8 mouse cellular contexts compared by ENCODE assay signal in genomic region chr8:84705960-84706359, GRCm38 (mm10). TPM values are rescaled to one million over a fixed set of nuclear protein-coding genes. Genes with fewer than 3 reads are reported as not detected.
A peak's percentile ranks its signal among the peaks of the same experiment; 100 is the strongest.
DNase-seq lines count a peak whose midpoint lies in the region; ATAC-seq and TF ChIP-seq lines count a peak whose summit lies in the region.

No protein-coding gene starts in this region.

- H3K27me3 ChIP-seq in heart, embryonic 15.5 days: peaks cover 59% of the 10 kb centered on the region
- H3K27me3 ChIP-seq in hindbrain, embryonic 15.5 days: peaks cover 46% of the 10 kb centered on the region
- peaks cover 92% of the 10 kb centered on the region for H3K27me3 ChIP-seq in midbrain, embryonic 11.5 days (ENCODE audit: control insufficient read depth, insufficient read depth, low read length)

- H3K4me3 ChIP-seq in heart, embryonic 15.5 days: peak overlapping the region; percentile 40
- H3K4me3 ChIP-seq in bone marrow macrophage, adult 2 months (ENCODE audit: insufficient read depth, low read length): peak overlapping the region; percentile 86
- H3K4me3 ChIP-seq in hindbrain, embryonic 15.5 days: peak overlapping the region; percentile 23
- no peak overlapping the region for H3K4me3 ChIP-seq in midbrain, embryonic 11.5 days (ENCODE audit: low read depth, low read length)

- H3K4me1 ChIP-seq in heart, embryonic 15.5 days (replicated peaks): peaks cover 71% of the 10 kb centered on the region
- H3K4me1 ChIP-seq in bone marrow macrophage, adult 2 months (ENCODE audit: control insufficient read depth, insufficient read depth, low read length): peaks cover 9% of the 10 kb centered on the region
- H3K4me1 ChIP-seq in hindbrain, embryonic 15.5 days (replicated peaks): peaks cover 53% of the 10 kb centered on the region
- peaks cover 42% of the 10 kb centered on the region for H3K4me1 ChIP-seq in midbrain, embryonic 11.5 days (ENCODE audit: control insufficient read depth, insufficient read depth, low read length)

- ATAC-seq in heart, embryonic 15.5 days (replicated peaks; ENCODE audit: insufficient number of reproducible peaks, insufficient read depth, low FRiP score, low read depth): no peak
- no peak for ATAC-seq in hindbrain, embryonic 15.5 days (ENCODE audit: low FRiP score, low read depth)
- ATAC-seq in midbrain, embryonic 11.5 days (ENCODE audit: low FRiP score): no peak

- WGBS in heart, embryonic 15.5 days: 21% methylated on average over 12 of the region's 12 CpGs
- 4% methylated on average over 12 of the region's 12 CpGs for WGBS in hindbrain, embryonic 15.5 days
- under 1% methylated on average over 12 of the region's 12 CpGs for WGBS in midbrain, embryonic 11.5 days

- intact Hi-C loops in heart, postnatal 14 days (cut with DNase I): no loop called here

- TF ChIP-seq CTCF in bone marrow macrophage, adult 2 months (IDR thresholded peaks at IDR 0.05; ENCODE audit: low read depth, low read length): no peak

- peak overlapping the region; percentile 62 for H3K4me2 ChIP-seq in heart, embryonic 15.5 days
- peak overlapping the region; percentile 51 for H3K4me2 ChIP-seq in hindbrain, embryonic 15.5 days
- peak overlapping the region; percentile 31; the same call in 1 of the 2 replicates for H3K4me2 ChIP-seq in midbrain, embryonic 11.5 days

- H3K27ac ChIP-seq in heart, embryonic 15.5 days: peak overlapping the region; percentile 77
- peak overlapping the region; percentile 99 for H3K27ac ChIP-seq in bone marrow macrophage, adult 2 months (ENCODE audit: insufficient read depth, low read depth, low read length)
- peak overlapping the region; percentile 68 for H3K27ac ChIP-seq in hindbrain, embryonic 15.5 days (replicated peaks)
- H3K27ac ChIP-seq in midbrain, embryonic 11.5 days (ENCODE audit: low read depth, low read length): no peak overlapping the region

- H3K9me3 ChIP-seq in heart, embryonic 15.5 days (replicated peaks): no peaks in the 10 kb centered on the region
- H3K9me3 ChIP-seq in hindbrain, embryonic 15.5 days: no peaks in the 10 kb centered on the region
- H3K9me3 ChIP-seq in midbrain, embryonic 11.5 days (ENCODE audit: control insufficient read depth, low read length): no peaks in the 10 kb centered on the region

- peak overlapping the region; percentile 52 for H3K9ac ChIP-seq in heart, embryonic 15.5 days
- H3K9ac ChIP-seq in hindbrain, embryonic 15.5 days: peak overlapping the region; percentile 25; the same call in 1 of the 2 replicates
- no peak overlapping the region for H3K9ac ChIP-seq in midbrain, embryonic 11.5 days (ENCODE audit: low read length)

- no peak for DNase-seq in heart, postnatal 14 days
- DNase-seq in midbrain, embryonic 11.5 days (ENCODE audit: low spot score, missing footprints): no peak
- no peak for DNase-seq in embryo, embryonic 9.5 days (ENCODE audit: extremely low spot score)
- no peak for DNase-seq in spleen, postnatal 36 days (ENCODE audit: low spot score in 2 of 2)
- DNase-seq in right cerebral cortex, postnatal 4 days: no peak

- no peaks in the 10 kb centered on the region; the same call in 1 of the 2 replicates for H3K36me3 ChIP-seq in heart, embryonic 15.5 days
- no peaks in the 10 kb centered on the region for H3K36me3 ChIP-seq in hindbrain, embryonic 15.5 days
- H3K36me3 ChIP-seq in midbrain, embryonic 11.5 days (ENCODE audit: control insufficient read depth, insufficient read depth, low read length): no peaks in the 10 kb centered on the region

- TF ChIP-seq POLR2A in bone marrow macrophage, adult 2 months (IDR thresholded peaks at IDR 0.05; ENCODE audit: borderline replicate concordance, low read depth, low read length): no peak

RNA-seq across cellular contexts. Expression of gene Lyl1, which starts 4.7 kb away (rescaled TPM):
- polyA plus RNA-seq in heart, embryonic 15.5 days (2015; fragmentation: Nextera tagmentation; extraction: Ambion mirVana): 9.2 and 13.2 TPM in 2 replicates
- 1 to 10 TPM; 5.8 to 6.7 TPM for total RNA-seq in heart, postnatal 14 days (2021)
- polyA plus RNA-seq in bone marrow macrophage, adult 2 months (2012; ENCODE audit: insufficient read depth, insufficient read length, missing spikeins): 91.9 and 102 TPM in 2 replicates
- 3.1 and 3.6 TPM in 2 replicates for polyA plus RNA-seq in hindbrain, embryonic 15.5 days (2015; fragmentation: Nextera tagmentation; extraction: Ambion mirVana)
- 5.1 and 6.5 TPM in 2 replicates for polyA plus RNA-seq in midbrain, embryonic 11.5 days (2014; fragmentation: Nextera tagmentation; extraction: Ambion mirVana)

RNA-seq across cellular contexts. Expression of gene G430095P16Rik, which starts 16.8 kb away (rescaled TPM):
- polyA plus RNA-seq in heart, embryonic 15.5 days (2015; fragmentation: Nextera tagmentation; extraction: Ambion mirVana): 4.5 TPM in 2 replicates
- under 1 TPM; 0.54 to 0.69 TPM for total RNA-seq in heart, postnatal 14 days (2021)
- polyA plus RNA-seq in bone marrow macrophage, adult 2 months (2012; ENCODE audit: insufficient read depth, insufficient read length, missing spikeins): 1.0 and 1.1 TPM in 2 replicates
- polyA plus RNA-seq in hindbrain, embryonic 15.5 days (2015; fragmentation: Nextera tagmentation; extraction: Ambion mirVana): 1.2 and 1.7 TPM in 2 replicates
- 1.6 and 1.9 TPM in 2 replicates for polyA plus RNA-seq in midbrain, embryonic 11.5 days (2014; fragmentation: Nextera tagmentation; extraction: Ambion mirVana)

RNA-seq across cellular contexts. Expression of gene Nacc1, which starts 18.3 kb away (rescaled TPM):
- 10.7 and 14.6 TPM in 2 replicates for polyA plus RNA-seq in heart, embryonic 15.5 days (2015; fragmentation: Nextera tagmentation; extraction: Ambion mirVana)
- 10 to 100 TPM; 35.6 to 40.5 TPM for total RNA-seq in heart, postnatal 14 days (2021)
- 30.8 and 35.2 TPM in 2 replicates for polyA plus RNA-seq in bone marrow macrophage, adult 2 months (2012; ENCODE audit: insufficient read depth, insufficient read length, missing spikeins)
- 13.6 and 16.1 TPM in 2 replicates for polyA plus RNA-seq in hindbrain, embryonic 15.5 days (2015; fragmentation: Nextera tagmentation; extraction: Ambion mirVana)
- 18.6 and 21.4 TPM in 2 replicates for polyA plus RNA-seq in midbrain, embryonic 11.5 days (2014; fragmentation: Nextera tagmentation; extraction: Ambion mirVana)

RNA-seq across cellular contexts. Expression of gene Trmt1, which starts 19.9 kb away (rescaled TPM):
- polyA plus RNA-seq in heart, embryonic 15.5 days (2015; fragmentation: Nextera tagmentation; extraction: Ambion mirVana): 40.6 and 47.4 TPM in 2 replicates
- total RNA-seq in heart, postnatal 14 days (2021): 10 to 100 TPM; 32.5 to 35.2 TPM
- polyA plus RNA-seq in bone marrow macrophage, adult 2 months (2012; ENCODE audit: insufficient read depth, insufficient read length, missing spikeins): 46.8 and 58.4 TPM in 2 replicates
- 62.5 and 65.9 TPM in 2 replicates for polyA plus RNA-seq in hindbrain, embryonic 15.5 days (2015; fragmentation: Nextera tagmentation; extraction: Ambion mirVana)
- polyA plus RNA-seq in midbrain, embryonic 11.5 days (2014; fragmentation: Nextera tagmentation; extraction: Ambion mirVana): 39.9 and 45.6 TPM in 2 replicates

RNA-seq across cellular contexts. Expression of gene Ier2, which starts 43.3 kb away (rescaled TPM):
- polyA plus RNA-seq in heart, embryonic 15.5 days (2015; fragmentation: Nextera tagmentation; extraction: Ambion mirVana): 34.9 and 50.5 TPM in 2 replicates
- total RNA-seq in heart, postnatal 14 days (2021): 10 to 100 TPM; 26.2 to 29.4 TPM
- 23.3 and 24.7 TPM in 2 replicates for polyA plus RNA-seq in bone marrow macrophage, adult 2 months (2012; ENCODE audit: insufficient read depth, insufficient read length, missing spikeins)
- 18.8 and 24.5 TPM in 2 replicates for polyA plus RNA-seq in hindbrain, embryonic 15.5 days (2015; fragmentation: Nextera tagmentation; extraction: Ambion mirVana)
- polyA plus RNA-seq in midbrain, embryonic 11.5 days (2014; fragmentation: Nextera tagmentation; extraction: Ambion mirVana): 49.9 and 52.9 TPM in 2 replicates
